Mouse (Mus musculus): ENCODE measurements around the gene Gm6377.

Gm6377 gene

GRCm38 (mm10) chrX:109196468-109196867, at the start of gene Gm6377:
Gm6377 (plus strand) TSS chrX:109196756.
- no peak for DNase-seq (ENCODE audit: low read depth, low spot score)

- no peak for DNase-seq (ENCODE audit: low read depth, low spot score)
These were observed 49.4 kb upstream of the Gm6377 start for GRCm38 (mm10) chrX:109147108-109147507.

- no peak for DNase-seq (ENCODE audit: low read depth, low spot score)
These were observed 45.3 kb upstream of the Gm6377 start for GRCm38 (mm10) chrX:109151228-109151627.

GRCm38 (mm10) chrX:109160326-109160725, 36.2 kb upstream of the Gm6377 start:
- DNase-seq (ENCODE audit: low read depth, low spot score) = no peak

- DNase-seq (ENCODE audit: low read depth, low spot score) = no peak
These were observed 35.7 kb upstream of the Gm6377 start for GRCm38 (mm10) chrX:109160901-109161300.

GRCm38 (mm10) chrX:109175038-109175437, 21.5 kb upstream of the Gm6377 start:
- DNase-seq (ENCODE audit: low read depth, low spot score) = no peak

GRCm38 (mm10) chrX:109175470-109175869, 21.1 kb upstream of the Gm6377 start:
- DNase-seq (ENCODE audit: low read depth, low spot score) = no peak

- DNase-seq (ENCODE audit: low read depth, low spot score) = no peak
These were observed 11.7 kb upstream of the Gm6377 start for GRCm38 (mm10) chrX:109184706-109185478.

- DNase-seq (ENCODE audit: low read depth, low spot score) = no peak
These were observed 6.9 kb upstream of the Gm6377 start for GRCm38 (mm10) chrX:109189607-109190006.

- no peak for DNase-seq (ENCODE audit: low read depth, low spot score)
These were observed 5.6 kb upstream of the Gm6377 start for GRCm38 (mm10) chrX:109190969-109191368.

GRCm38 (mm10) chrX:109191436-109191835, 5.1 kb upstream of the Gm6377 start:
- DNase-seq (ENCODE audit: low read depth, low spot score) = no peak

- DNase-seq (ENCODE audit: low read depth, low spot score) = no peak
These were observed 11.3 kb downstream of the Gm6377 start for GRCm38 (mm10) chrX:109207843-109208242.

- no peak for DNase-seq (ENCODE audit: low read depth, low spot score)
These were observed 32.2 kb downstream of the Gm6377 start for GRCm38 (mm10) chrX:109228720-109229119.

- no peak for DNase-seq (ENCODE audit: low read depth, low spot score)
These were observed 39.0 kb downstream of the Gm6377 start for GRCm38 (mm10) chrX:109235383-109236036.

GRCm38 (mm10) chrX:109238163-109238562, 41.6 kb downstream of the Gm6377 start:
- no peak for DNase-seq (ENCODE audit: low read depth, low spot score)

Data from telencephalon, adult 2 months (tissue).